Mouse (Mus musculus) forebrain, embryonic 12.5 days (tissue): ENCODE measurements at regions not wholly inside any gene's neighbourhood (a gene's known extent, or its start where the extent isn't known, plus 50 kb on each side); places are given as distances from the start of the nearest gene placed in this dataset.
A peak's percentile ranks its signal among the peaks of the same experiment; 100 is the strongest.

Experiments
- ATAC-seq: fragments of 200-750 bp; cut with Nextera tagmentation; 2 replicates; pipeline ENCODE4 v1.8.0; 2017; ENCODE audit warnings: moderate TSS enrichment; ENCODE audit not compliant: low FRiP score
- H3K27ac ChIP-seq: fragments of 300-500 bp; sonication (generic); 2 replicates; pipeline ENCODE4 v1.5.1; 2016; ENCODE audit warnings: mild to moderate bottlenecking
- H3K27me3 ChIP-seq: fragments of 300-500 bp; sonication (generic); 2 replicates; pipeline ENCODE4 v1.6.1; 2016; ENCODE audit warnings: mild to moderate bottlenecking
- H3K36me3 ChIP-seq: fragments of 300-500 bp; sonication (generic); replicated peaks from 2 replicates; pipeline ENCODE4 v1.6.1; 2016; ENCODE audit warnings: mild to moderate bottlenecking
- H3K4me1 ChIP-seq: fragments of 300-500 bp; sonication (generic); 2 replicates; pipeline ENCODE4 v1.6.1; 2016
- H3K4me2 ChIP-seq: fragments of 300-500 bp; sonication (generic); 2 replicates; pipeline ENCODE4 v1.6.1; 2016; ENCODE audit warnings: mild to moderate bottlenecking, moderate library complexity
- H3K4me3 ChIP-seq: fragments of 300-500 bp; sonication (generic); replicated peaks from 2 replicates; pipeline ENCODE4 v1.5.1; 2016; ENCODE audit warnings: mild to moderate bottlenecking
- H3K9ac ChIP-seq: fragments of 300-500 bp; sonication (generic); 2 replicates; pipeline ENCODE4 v1.6.1; 2016; ENCODE audit warnings: mild to moderate bottlenecking
- H3K9me3 ChIP-seq: fragments of 300-500 bp; sonication (generic); 2 replicates; pipeline ENCODE4 v1.6.1; 2016
- WGBS: fragments of 180-500 bp; shearing (Covaris S2); methylation state at CpG from one replicate; pipeline ENCODE4 v1.1.7; 2016; 5-methylcytosine and 5-hydroxymethylcytosine counted together

DNA sequence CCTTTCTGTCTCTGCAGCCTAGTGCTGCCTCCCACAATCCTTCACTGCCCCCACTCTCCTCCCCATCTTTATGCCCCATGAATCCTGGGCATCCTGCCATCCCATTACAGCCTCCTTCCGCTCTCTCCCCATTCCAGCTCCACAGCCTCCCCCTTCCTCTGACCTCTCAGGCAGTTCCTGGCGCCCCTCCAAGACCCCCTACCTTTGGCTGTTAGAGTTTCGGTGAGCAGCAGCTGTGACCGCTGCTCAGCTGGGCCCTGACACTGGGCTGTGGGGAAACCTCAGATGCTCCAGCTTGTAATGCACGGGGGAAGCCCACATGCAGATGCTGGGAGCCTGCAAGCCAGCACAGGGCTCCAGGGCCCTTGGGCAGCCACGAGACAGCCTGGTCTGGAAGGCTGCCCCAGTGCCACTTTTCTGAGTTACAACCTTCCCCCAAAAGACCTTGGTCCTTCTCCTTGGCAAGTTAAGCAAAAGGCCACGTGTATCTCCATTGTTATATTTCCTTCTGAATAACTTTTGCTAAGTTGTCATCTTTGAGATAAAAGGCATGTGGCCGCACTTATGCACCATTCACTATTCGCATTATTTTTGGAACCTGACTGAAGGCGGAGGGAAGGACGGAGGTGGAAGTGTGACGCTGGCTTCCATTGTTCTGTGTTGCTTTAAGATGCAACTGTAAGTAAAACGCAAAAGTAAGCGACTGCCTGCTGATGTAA is 330.6 kb upstream of the Mki67 start:
- H3K9me3 ChIP-seq: no peaks in the 10 kb centered on the region
- H3K4me2 ChIP-seq: peak overlapping the region; percentile 24
- H3K36me3 ChIP-seq: no peaks in the 10 kb centered on the region
- ATAC-seq: peak; percentile 87
- WGBS: 17% methylated on average over 14 of the region's 14 CpGs
- peaks cover 37% of the 10 kb centered on the region for H3K4me1 ChIP-seq
- H3K4me3 ChIP-seq: no peak overlapping the region
- H3K27ac ChIP-seq: peak overlapping the region; percentile 81
- H3K27me3 ChIP-seq: peaks cover 6% of the 10 kb centered on the region
- H3K9ac ChIP-seq: no peak overlapping the region

DNA sequence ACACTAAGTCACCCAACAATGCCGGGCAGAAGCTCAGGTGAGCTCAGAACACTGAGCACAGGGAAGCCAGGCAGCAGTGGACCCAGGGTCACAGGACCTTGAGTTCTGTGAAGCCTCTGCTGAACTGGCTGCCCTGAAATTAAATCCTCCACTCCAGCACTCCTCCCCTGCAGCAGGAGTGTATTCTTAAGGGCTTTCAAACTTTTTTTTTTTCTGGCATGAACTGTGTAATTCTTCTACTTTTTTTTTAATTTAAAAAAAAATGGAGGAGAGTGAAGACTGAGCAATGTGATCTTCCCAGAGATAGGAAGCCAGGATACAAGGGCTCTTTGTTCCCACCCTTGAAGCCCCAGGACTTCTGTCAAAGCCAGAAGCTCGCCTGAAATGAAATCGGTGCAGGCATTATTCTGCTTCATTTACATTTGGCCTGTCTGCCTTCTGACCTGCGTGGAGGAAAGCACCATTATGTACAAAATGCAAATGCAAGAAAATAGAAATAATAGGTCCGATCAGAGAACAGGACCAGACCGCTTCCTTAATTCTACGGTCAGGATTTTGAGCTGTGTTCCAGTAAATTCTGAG is 331.3 kb upstream of the Mki67 start:
- whole genome bisulfite sequencing: 11% methylated on average over 7 of the region's 7 CpGs

DNA sequence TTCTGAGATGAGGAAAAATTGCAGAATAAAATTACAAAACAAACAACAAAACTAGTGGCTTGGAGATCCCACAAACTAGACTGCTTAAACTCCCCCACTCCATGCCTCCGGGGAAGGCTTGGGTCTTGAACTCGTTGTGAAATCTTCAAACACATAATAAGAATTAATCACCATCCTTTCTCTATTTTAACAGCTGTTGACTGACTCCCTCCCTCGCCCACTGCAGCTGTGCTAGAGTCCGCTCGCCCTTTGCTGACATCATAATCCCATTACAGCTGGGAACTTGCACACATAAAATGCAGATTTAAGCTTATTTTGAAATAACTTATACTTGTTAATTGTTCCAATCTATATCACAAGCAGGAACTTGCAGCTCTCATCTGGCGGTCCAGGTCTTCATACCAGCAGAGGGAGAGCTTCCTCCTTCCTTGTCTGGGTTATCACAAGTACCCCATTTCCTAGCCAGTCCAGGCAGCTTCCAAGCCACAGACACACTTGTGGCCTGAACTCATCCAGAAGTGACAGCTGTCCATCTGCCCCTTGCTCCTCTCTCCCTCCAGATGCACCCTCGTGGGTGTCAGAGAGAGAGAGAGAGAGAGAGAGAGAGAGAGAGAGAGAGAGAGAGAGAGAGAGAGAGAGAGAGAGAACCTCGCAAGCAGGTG is 332.9 kb upstream of the Mki67 start:
- Histone ChIP-seq H3K4me2 (no peak overlapping the region), H3K4me1 (peaks cover 37% of the 10 kb centered on the region), H3K4me3 (no peak overlapping the region), H3K27ac (no peak overlapping the region), H3K9ac (no peak overlapping the region), H3K36me3 (no peaks in the 10 kb centered on the region), H3K27me3 (peaks cover 11% of the 10 kb centered on the region), H3K9me3 (no peaks in the 10 kb centered on the region)
- 47% methylated on average over 7 of the region's 8 CpGs for WGBS
- ATAC-seq: no peak

More for the DNA sequence above, 331.3 kb upstream of the Mki67 start:
- H3K36me3 ChIP-seq: no peaks in the 10 kb centered on the region
- peak overlapping the region; percentile 25 for H3K4me2 ChIP-seq
- peak; percentile 30; the same call in 1 of the 2 replicates for ATAC-seq
- no peak overlapping the region for H3K4me3 ChIP-seq
- peaks cover 37% of the 10 kb centered on the region for H3K4me1 ChIP-seq
- H3K9me3 ChIP-seq: no peaks in the 10 kb centered on the region
- no peak overlapping the region for H3K9ac ChIP-seq
- H3K27me3 ChIP-seq: peaks cover 11% of the 10 kb centered on the region
- peak overlapping the region; percentile 81 for H3K27ac ChIP-seq

DNA sequence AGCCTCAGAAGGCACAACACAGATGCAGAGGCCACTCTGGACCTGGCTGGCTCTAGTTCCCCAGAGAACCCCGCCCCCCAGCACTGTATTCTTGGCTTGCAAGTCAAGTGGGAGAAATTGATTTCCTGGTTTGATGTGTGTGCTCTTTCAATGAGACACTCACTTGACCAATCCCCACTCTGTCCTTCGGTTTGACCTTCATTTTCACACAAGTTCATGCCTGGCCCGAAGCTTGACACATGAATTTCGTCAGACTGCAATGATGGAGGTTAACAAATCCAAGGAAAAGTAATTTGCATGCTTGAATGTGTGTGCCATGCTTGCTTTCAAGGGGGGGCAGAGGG is 333.4 kb upstream of the Mki67 start:
- Histone ChIP-seq H3K27ac (no peak overlapping the region), H3K4me1 (peaks cover 37% of the 10 kb centered on the region), H3K9me3 (no peaks in the 10 kb centered on the region), H3K4me2 (no peak overlapping the region), H3K27me3 (peaks cover 8% of the 10 kb centered on the region), H3K4me3 (no peak overlapping the region), H3K36me3 (no peaks in the 10 kb centered on the region), H3K9ac (no peak overlapping the region)
- WGBS: 71% methylated on average over 4 of the region's 4 CpGs
- no peak for ATAC-seq

DNA sequence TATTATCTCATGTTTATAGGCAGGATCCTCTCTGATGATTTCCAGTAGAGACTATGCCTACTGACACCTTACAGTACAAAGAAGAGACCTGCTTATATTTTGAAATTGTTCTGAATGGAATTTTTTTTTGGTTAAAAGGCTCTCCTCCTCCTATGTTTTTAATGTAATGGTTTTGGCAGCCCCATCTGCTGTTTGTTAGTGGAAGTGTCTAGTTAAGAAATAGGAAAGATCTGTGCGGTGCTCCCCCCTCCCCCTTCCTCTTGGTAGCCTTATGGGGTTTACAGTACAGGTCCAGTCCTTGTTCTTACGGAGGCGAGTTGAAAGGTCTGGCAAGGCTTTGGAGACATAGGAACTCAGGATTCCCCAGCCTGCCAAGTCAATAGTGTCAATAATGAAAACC is 334.0 kb upstream of the Mki67 start:
- Histone ChIP-seq H3K9ac (no peak overlapping the region), H3K9me3 (no peaks in the 10 kb centered on the region), H3K27ac (no peak overlapping the region), H3K4me2 (no peak overlapping the region), H3K4me1 (peaks cover 37% of the 10 kb centered on the region), H3K4me3 (no peak overlapping the region), H3K36me3 (no peaks in the 10 kb centered on the region), H3K27me3 (peaks cover 6% of the 10 kb centered on the region; the same call in 1 of the 2 replicates)
- WGBS: 83% methylated on average over 3 of the region's 3 CpGs
- ATAC-seq: no peak

DNA sequence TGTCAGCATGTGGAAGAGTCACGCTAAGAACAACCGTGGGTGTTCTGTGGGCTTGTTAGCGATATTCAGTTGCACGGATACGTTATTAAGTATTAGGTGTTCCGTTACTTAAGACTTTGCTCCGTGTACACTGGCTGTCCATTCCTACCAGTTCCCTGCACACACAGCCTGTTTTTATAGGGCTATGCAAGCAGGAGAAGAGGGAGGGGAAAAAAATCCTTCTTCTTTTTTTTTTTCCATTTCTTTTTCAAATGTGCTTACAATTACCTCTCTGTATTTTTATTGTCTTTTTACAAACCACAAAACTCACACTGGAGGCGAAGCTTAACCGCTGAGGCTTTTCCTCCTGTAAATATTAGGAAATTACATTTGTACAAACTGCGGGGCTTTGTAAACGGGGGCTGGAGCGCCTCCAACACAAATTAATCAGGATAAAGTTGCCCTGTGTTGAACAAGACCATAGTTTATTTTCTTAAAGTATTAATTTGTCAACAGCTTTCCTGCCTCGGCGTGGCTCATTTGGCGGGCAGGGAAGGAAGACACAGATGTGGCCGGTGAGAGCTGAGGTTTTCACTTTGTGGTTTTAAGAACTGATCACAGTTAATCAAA is 340.8 kb upstream of the Mki67 start:
- no peak overlapping the region for H3K9ac ChIP-seq
- H3K27ac ChIP-seq: no peak overlapping the region
- no peak overlapping the region for H3K4me3 ChIP-seq
- 70% methylated on average over 16 of the region's 16 CpGs for WGBS
- no peak for ATAC-seq
- no peaks in the 10 kb centered on the region for H3K36me3 ChIP-seq
- H3K4me1 ChIP-seq: peaks cover 21% of the 10 kb centered on the region
- H3K4me2 ChIP-seq: no peak overlapping the region
- peaks cover 16% of the 10 kb centered on the region for H3K27me3 ChIP-seq
- H3K9me3 ChIP-seq: no peaks in the 10 kb centered on the region

DNA sequence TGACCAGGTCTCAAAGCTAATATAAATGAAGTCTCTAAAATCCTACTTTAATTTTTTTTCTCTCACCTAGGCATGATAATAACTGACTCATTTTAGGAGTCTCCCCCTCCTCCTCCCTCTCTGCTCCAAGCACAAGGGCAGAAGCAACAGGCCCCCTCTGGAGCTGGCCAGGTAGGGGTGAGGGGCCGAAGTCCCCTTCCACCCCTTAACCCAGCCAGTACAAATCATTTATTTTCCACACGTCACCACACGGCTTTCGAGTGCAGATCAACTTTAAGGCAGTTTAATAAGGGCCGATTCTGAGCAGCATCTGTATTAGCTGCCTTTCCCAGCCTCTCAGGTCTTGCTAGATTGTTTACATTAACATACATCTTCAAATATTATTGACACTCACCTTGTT is 342.2 kb upstream of the Mki67 start:
- Histone ChIP-seq H3K27me3 (peaks cover 12% of the 10 kb centered on the region), H3K4me3 (no peak overlapping the region), H3K27ac (no peak overlapping the region), H3K9ac (no peak overlapping the region), H3K36me3 (no peaks in the 10 kb centered on the region), H3K4me1 (peaks cover 25% of the 10 kb centered on the region), H3K9me3 (no peaks in the 10 kb centered on the region), H3K4me2 (no peak overlapping the region)
- ATAC-seq: no peak
- WGBS: 80% methylated on average over 5 of the region's 5 CpGs

DNA sequence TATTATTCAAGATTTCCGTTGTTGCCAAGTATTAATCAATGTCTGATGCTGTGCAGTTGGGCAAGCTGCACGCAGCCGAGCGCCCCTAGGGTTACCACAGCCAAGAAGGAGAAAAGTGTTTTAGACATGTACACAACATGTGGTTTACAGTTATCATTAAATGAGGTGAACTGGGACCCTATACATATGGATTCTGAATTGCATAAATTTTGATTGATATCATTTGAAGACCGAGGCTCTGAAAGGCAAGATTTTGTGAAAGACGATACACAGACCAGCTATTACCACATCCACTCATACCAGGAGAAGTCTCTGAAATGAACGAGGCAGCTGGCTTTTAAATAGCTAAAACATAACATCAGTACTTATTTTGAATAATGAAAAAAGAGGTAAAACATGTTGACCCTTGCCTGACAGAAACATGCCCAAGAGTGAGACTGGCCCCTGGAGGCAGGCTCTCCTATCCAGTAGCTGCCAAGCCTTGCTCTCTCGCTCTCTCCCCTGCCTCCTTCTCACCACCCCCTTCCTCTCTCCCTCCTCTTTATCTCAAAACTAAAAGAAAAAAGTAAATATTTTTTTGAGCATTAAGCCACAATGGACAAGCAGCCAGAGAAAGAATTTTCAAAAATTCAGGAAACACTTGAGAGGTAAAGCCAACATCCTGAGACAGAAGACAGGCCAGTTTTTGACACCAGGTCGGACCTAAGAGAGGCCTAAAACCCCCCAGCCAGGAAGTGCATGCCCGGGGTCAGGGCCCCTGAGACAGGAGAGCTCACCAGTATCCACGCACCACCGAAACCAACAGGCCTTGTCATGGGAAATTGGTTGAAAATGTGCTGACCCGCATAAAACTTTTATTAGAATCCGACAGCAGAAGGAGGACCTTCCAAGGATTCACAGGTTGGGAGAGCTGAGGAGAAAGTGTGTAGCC is 342.9 kb upstream of the Mki67 start:
- H3K4me3 ChIP-seq: no peak overlapping the region
- peaks cover 25% of the 10 kb centered on the region for H3K4me1 ChIP-seq
- H3K27me3 ChIP-seq: peaks cover 14% of the 10 kb centered on the region
- H3K9ac ChIP-seq: no peak overlapping the region
- WGBS: 78% methylated on average over 14 of the region's 14 CpGs
- H3K27ac ChIP-seq: no peak overlapping the region
- ATAC-seq: no peak
- H3K4me2 ChIP-seq: no peak overlapping the region
- no peaks in the 10 kb centered on the region for H3K36me3 ChIP-seq
- H3K9me3 ChIP-seq: no peaks in the 10 kb centered on the region

DNA sequence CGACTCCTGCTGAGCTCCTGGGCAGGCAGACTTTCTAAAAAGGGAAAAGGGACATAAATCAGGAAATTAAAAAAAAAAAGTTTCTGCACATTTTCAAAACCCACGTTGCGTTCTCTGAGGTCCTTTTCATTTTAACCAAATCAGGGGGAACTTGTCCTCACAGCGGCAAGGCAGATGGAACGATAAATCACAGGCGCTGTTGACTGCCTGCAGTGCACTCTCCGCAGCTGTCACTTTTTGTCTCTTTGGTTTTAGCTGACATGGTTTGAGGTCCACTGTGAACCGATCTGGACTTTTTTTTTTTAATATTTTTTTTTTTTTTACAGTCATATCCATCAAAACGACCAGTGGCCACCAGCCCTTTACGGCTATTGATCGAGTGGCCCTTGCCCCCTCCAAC is 343.7 kb upstream of the Mki67 start:
- WGBS: 54% methylated on average over 11 of the region's 11 CpGs
- H3K27me3 ChIP-seq: peaks cover 20% of the 10 kb centered on the region
- no peak overlapping the region for H3K27ac ChIP-seq
- H3K4me3 ChIP-seq: no peak overlapping the region
- no peak overlapping the region for H3K4me2 ChIP-seq
- no peaks in the 10 kb centered on the region for H3K36me3 ChIP-seq
- H3K9me3 ChIP-seq: no peaks in the 10 kb centered on the region
- no peak for ATAC-seq
- no peak overlapping the region for H3K9ac ChIP-seq
- H3K4me1 ChIP-seq: peaks cover 29% of the 10 kb centered on the region

DNA sequence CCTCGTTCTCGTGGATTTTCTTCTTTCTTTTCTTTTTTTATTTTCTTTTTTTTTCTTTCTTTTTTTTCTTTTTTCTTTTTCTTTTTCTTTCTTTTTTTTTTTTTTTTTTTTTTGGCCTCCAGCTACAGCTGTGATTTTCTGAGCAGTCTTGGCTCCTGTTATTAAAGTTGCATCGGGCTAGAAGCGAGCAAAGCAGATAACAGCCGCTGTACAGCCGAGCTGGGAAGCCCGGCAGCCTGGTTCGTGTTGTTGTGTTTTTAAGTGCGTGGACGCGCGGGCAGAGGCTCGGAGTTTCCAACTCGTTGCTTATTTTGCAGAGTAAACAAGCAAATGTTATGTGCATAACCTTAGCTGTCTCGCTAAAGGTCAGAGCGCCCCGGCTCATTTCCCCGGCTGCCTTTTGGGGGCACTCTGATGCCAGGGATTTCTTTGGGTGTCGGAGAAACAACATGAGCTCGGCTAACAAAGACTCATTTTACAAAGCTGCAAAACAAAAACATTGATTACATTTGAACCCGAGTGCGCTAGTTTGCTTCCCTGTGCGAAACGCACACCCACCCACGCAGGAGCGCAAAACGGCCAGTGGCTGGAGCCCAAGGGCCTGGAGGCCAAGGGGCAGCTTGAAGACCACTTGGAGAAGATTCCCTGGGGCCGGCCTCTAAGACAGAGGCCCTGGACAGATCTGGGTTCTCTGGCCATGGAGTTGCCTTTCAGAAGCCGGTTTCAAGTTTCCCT is 344.3 kb upstream of the Mki67 start:
- H3K9ac ChIP-seq: peak overlapping the region; percentile 44; the same call in 1 of the 2 replicates
- peaks cover 20% of the 10 kb centered on the region for H3K27me3 ChIP-seq
- no peaks in the 10 kb centered on the region for H3K36me3 ChIP-seq
- 10% methylated on average over 29 of the region's 29 CpGs for WGBS
- H3K4me2 ChIP-seq: peak overlapping the region; percentile 56
- H3K27ac ChIP-seq: peak overlapping the region; percentile 25; the same call in 1 of the 2 replicates
- no peaks in the 10 kb centered on the region for H3K9me3 ChIP-seq
- ATAC-seq: no peak; the same call in 1 of the 2 replicates
- peak overlapping the region; percentile 26 for H3K4me3 ChIP-seq
- H3K4me1 ChIP-seq: peaks cover 32% of the 10 kb centered on the region

DNA sequence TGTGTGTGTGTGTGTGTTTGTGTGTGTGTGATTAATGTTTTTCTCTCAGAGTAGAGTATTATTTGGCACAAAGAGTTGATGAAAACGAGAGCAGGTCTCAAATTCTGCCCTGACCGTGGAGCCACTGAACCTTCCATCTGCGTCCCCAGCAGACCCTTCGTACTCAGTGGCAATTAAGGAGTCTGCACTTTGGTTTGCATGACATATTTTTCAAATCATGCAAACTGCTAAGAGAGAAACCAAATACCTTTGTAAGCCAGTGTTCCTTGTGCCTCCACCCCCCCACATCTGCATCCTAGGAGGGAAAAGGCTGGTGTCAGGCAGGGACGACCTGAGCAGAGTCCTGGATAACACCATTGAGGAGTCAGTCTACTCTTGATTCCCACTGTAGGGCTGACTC is 346.5 kb upstream of the Mki67 start:
- no peak overlapping the region for H3K4me2 ChIP-seq
- 78% methylated on average over 5 of the region's 5 CpGs for WGBS
- no peak overlapping the region for H3K27ac ChIP-seq
- H3K4me1 ChIP-seq: peaks cover 32% of the 10 kb centered on the region
- no peak overlapping the region for H3K4me3 ChIP-seq
- no peak for ATAC-seq
- no peaks in the 10 kb centered on the region for H3K9me3 ChIP-seq
- H3K27me3 ChIP-seq: peaks cover 29% of the 10 kb centered on the region
- no peaks in the 10 kb centered on the region for H3K36me3 ChIP-seq
- H3K9ac ChIP-seq: no peak overlapping the region
